Mouse (Mus musculus) thymus, adult 2 months (tissue): ENCODE results near the gene Arl8a.

ENCODE experiments used
- CTCF ChIP-seq: fragments of 200-500 bp; IDR thresholded peaks from 2 replicates; pipeline ENCODE4 v1.5.1; 2012; ENCODE audit warnings: mild to moderate bottlenecking, control low read depth, low read length, moderate library complexity, borderline replicate concordance; ENCODE audit not compliant: control insufficient read depth, poor library complexity, insufficient read depth; ENCODE audit errors: extremely low read depth
- POLR2A ChIP-seq: fragments of 200-500 bp; IDR thresholded peaks from 2 replicates; pipeline ENCODE4 v1.6.1; 2012; ENCODE audit warnings: mild to moderate bottlenecking, low read length, control low read depth, moderate library complexity; ENCODE audit not compliant: control insufficient read depth, poor library complexity, insufficient read depth; ENCODE audit errors: extremely low read depth

- TF ChIP-seq CTCF (no peak), POLR2A (no peak)
These were observed 34.7 kb downstream of the Arl8a start for GRCm38 (mm10) chr1:135181275-135181674.
